Mouse (Mus musculus): ENCODE measurements around the gene Erf. TPM values are rescaled to one million over a fixed set of nuclear protein-coding genes. Genes with fewer than 3 reads are reported as not detected.
A peak's percentile ranks its signal among the peaks of the same experiment; 100 is the strongest.
"Not testable (repeated sequence)": the region's sequence is repeated elsewhere in the genome, so short reads cannot be mapped to it uniquely, and the experiment has no call there.

Gene Erf
- total RNA-seq, 2 experiments from 2014 or later, result 33.0 to 42.3 TPM

DNA sequence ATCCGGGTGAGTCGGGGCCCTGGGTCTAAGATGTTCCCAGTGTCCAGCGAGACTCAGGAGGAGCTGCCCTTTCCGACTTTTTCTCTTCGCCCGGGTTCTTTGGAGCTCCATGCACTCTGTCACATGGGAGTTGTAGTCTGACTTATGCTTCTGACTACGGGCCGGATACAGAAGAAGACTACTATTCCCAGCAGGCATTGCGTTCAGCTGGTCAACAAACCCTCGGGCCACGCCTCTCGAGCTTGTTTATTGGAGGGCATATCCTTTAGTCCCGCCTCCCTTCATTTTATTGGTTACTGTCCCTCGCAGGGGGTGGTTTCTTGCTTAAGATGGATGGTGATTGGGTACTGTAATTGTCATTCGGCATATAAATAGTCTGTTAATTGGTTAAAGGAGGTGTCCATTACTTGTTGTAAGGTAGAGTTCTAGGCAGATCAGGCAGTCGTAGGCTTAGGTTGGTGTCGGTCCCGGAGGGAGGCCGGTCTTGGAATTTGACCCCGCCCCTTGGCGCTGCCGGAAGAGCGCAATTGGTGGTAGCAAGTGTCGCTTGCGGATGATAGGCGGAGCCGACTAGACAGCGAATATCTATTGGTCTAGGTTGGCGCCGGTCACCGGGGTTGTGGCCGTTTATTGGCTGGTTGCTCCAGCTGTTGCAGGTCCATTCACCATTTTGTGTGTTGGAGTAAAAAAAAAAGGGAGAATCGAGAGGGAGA, 17.3 kb upstream of the Erf start:
- DNase-seq, result peak; percentile 97

DNA sequence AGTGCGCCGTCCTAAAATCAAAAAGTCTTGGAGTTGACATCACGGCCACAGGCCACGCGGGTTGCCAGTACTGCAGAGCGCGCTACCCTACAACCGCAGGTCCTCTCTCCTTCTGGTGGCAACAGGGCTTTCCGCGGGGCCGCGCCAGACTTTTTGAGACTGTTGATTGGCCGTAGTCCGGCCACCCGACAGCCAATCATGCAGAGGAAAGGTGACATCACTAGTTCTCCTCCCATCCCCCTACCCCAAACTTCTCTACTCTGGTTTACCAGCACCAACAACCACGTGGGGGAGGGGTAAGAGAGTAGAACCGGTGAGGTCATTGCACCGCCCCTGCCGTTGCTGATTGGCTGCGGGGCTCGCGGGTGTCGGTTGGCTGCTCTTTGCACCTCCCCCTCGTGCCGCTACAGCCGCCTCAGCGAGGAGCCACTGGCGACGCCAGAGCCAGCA, 16.8 kb upstream of the Erf start, which contains the start of gene Cic:
Cic (plus strand) TSS at position 404 of the 450 bp plus-strand sequence.
- peak; percentile 98 for DNase-seq

DNA sequence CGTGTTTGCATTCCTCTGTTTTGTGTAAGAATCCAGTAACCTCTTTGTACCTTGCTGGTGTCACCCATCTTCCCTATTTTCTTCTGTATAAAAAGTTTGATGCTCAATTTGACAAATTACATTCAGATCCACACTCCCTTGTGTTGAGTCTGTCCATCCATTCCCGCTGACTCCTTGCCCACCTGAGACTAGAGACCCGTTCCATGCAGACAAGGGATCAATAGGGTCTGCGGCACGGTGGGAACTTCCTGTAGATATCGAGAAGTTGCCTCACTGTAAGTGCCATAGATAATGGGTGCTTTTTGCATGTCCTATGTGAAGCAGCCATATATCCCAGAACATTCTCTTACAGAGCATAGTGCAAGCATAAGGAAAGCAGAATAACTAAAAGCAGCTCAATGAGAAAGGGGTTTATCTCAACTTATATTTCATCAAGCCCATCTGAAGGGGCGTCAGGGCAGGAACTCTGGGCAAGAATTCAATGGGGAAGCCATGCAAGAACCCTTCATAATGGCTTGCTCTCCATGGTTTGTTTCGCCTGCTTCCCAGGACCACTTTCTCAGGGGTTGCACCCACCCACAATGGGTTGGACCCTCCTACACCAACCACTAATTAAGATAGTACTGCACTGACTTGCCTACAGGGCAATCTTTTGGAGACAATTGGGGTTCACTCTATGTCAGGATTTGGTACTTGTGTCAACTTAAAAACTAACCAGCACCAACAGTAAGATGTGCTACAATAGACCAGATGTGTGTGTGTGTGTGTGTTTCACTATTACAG, 15.8 kb upstream of the Erf start:
- DNase-seq, result no peak

DNA sequence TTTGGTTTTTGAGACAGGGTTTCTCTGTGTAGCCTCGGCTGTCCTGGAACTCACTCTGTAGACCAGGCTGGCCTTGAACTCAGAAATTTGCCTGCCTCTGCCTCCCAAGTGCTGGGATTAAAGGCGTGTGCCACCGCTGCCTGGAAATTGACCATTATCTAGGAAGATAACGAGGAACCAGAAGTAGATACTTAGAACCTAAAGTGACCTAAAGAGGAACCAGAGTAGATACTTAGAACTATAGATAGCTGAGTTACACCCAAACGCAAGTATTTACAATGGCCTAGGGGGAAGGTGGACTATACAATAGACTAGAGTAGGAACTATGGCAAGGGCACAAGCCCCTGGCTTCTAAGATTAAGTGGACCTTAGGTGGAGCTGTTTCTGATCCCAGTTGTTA, 15.2 kb upstream of the Erf start:
- DNase-seq, result not testable (repeated sequence)

DNA sequence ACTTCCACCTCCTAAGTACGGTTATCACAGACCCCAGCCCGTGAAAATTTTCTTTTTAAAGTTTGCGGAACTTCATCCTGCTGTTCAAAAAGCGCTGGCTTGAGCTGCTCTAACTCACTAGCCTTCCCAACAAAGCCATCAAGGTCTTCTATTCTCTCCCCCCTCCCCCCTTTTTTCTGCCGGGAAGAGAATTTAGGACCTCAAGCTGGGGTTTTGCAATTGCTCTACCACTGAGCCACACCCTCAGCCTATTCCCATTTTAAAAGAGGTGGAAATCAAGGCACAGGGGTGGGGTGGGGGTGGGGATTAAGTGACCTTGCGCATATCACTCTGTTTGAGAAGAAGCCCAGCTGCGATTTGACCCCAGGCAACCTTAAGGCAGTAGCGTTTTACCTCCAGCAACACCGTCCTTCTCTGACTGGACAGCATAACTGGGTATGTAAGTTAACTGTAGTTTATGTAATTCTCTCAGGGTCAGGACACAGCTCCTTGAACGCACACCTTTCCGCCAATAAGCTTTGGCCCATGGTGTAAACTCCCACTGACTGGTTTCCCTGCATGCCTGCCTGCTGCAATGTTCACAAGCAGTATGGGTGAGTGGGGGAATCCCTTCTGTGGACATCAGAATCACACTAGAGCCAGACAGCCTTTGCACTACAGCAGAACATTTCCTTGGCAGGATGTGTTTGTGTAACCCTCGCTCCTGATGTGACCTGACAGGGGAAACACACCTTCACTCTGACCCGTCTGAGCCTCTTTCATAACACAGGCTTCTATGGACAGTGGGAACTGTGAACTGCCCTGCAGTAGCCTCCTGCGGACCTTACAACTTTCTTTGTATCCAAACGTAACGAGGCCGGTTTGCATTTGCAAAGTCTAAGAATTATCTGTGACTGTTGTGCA, 13.7 kb upstream of the Erf start:
- DNase-seq, result peak; percentile 5

DNA sequence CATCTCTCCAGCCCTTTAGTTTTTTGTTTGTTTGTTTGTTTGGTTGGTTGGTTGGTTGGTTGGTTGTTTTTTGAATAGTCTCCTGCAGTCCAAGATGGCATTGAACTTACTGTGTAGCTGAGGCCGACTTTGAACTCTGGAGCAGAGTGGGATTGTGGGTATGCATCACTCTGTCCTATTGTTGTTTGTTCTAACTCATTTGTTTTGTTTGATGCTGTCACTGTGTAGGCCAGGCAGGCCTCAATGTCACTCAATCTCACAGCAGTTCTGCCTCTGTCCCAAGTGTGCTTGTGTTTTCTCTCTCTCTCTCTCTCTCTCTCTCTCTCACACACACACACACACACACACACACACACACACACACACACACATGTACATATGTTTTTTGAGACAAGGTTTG, 11.3 kb upstream of the Erf start:
- no peak for DNase-seq

DNA sequence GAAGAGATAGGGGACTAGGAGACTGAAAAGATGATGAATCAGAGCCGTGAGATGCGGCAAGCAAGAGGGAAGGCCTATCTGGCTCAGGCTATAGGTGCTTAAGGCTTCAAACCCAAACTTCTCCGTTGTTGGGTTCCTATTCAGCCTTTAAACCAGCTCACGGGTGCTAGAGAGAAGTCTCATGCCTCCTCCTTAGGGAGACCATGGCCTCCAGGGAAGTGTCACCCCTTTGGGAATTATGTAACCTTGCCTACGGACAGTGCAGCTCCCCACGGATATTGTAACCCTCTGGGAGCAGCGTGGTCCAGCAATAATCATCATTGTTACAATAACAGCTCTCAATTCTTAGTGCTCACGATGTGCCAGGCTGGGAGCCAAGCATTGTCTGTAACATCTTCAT, 1.3 kb upstream of the Erf start:
- peak; percentile 32 for DNase-seq

DNA sequence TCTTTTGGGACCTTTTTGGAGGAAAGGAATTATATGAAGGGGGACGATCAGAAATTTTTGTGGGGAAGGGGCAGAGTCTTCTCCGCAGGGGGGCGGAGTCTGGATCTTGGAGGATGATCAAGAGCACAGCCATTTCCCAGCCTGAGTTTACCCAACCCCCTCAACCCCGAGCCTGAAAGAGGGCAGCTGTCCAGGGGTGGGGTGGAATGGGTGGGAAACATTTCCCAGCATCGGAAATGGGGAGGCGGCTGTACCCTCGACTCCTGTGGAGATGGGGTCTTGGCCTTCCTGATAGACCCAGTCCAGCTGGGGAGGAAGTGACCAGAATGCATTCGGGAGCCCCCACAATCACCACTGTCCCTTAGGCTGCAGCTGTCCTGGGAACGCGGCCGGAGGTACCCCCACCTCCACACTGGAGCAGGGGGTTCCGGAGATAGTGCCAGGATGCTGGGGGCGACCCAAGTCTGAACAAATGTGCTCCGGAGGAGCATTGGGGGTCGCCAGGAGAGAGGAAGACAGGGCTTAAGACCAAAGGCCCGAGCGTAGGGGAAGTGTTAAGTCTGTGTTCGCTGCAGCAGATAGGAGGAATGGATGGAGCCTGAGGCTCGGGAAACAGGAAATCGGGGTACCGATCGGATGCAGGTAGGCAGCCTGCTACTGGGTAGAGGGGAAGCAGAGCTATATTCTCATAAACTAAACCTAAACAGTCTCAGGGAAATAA, 670 bp upstream of the Erf start:
- DNase-seq, result peak; percentile 66

DNA sequence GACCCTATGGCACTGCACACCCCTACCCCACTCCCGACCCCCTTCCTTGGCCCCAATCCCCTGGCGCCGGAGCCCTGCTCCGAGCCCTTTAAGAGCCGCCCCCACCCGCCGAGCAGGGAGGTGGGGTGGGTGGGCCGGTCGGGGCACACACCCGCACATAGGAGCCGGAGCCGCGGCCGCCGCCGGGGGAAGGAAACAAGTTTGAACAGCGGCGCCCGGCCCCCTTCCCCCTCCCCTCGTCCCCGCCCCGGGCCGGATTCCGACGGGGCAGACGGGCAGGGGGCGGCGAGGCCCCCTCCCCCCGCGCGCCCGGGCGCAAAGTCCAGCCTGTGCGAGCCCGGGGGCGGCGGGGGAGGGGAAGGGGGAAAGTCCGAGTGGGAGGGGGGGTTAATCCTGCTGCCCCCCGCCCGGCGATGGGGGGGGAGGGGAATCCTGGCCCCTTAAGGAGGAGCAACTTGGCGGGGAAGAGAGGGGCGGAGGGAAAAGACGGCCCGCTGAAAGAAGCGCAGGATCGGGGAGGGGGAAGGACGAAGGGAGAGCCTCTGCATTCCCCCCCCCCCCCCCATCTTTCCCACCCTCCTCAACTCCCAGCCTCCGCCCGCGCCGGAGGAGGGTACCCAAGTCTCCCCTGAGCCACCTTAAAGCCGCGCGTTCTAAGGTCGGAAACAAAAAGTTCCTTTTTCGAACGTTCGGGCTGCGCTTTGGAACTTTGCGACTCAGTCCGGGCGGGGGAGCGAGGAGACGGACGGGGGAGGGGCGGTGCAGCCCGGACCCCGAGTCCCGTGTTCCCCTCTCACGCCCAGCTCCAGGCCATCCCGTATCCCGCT, 1.0 kb downstream of the Erf start:
- DNase-seq, result peak; percentile 85

DNA sequence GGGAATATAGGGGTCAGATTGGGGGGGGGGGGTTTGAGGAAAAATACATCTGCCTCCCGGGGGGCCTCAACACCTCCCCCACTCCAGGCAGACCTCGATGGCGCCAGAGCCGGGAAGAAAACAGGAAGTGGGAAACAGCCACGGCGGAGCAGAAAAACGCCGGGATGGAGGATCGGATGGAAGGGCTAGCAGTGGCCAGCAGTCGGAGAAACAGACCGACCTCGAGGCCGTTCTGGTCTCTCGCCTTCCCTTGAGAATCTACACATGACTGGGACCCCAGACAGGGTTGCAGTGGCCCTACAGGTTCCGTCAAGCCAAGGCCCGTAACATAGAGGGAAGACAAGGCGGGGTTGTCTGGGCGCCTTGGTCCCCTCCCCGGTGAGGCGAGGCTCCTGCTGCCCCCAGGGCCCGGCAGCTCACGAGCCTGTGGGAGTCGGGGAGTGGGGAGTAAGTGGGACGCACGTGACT, 1.7 kb downstream of the Erf start:
- DNase-seq, result peak; percentile 60

DNA sequence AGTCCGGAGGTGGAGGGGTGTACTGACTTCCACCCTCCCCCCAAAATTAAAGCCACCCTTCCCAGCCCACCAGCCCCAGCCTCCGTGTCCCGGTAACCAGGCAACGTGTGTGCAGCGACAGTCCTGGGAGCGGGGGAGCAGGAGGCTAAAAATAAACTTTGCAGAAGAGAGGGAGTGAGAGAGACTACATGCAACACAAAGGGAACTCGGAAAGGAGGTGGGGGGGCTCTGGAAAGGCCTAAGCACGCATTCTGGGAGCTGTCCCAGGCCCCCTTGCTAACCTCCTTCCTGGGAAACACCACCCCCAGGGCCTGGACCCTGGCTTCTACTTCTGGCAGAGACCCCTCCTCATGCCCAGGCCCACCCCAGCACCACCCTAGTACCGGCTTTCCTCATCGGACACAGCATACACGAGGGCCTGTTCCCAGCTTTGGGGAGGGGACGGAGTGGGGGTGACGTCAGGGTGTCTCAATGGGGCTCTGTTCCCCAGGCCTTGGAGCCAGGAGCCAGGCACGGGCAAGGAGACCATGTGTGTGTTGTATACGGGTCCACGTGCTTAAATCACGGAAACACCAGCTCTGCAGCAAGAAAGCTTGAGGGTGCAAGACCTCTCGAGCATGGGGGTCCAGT, 2.4 kb downstream of the Erf start:
- DNase-seq, result peak; percentile 57

DNA sequence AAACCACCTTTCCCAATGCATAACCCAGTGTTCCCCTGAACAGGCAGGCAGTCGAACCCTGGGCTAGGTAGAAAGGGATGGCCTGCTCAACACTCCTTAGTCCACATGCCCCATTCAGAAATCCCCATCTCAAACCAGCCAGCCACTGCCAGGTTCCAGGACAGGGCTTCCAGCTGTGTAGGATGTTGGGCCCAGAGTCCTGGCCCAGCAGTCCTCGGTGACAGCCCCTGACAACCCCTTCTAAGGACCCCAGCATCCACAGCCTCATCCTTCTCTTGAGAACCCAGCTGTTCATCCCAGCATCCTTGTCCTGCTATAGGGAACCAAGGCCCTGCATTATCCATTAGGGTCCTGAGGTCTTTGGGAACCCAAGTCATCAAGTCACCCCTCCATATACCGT, 3.1 kb downstream of the Erf start:
- DNase-seq, result no peak

DNA sequence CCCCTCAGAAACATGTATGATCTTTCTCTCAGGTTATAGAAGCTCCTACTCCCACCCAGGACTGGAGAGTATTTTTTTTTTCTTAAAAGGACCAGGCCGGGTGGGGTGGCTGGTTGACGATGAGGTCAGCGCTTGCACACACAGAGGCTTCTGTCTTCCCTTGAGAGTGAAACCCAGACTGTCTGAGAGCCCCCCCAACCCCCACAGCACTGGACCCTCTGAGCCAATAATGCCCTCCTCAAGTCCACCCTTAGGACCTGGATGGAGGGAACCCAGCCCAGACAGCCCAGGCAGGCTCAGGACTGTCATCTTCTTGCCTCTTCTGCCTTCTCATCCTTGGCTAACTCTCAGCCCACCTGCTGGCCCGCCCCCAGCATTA, 3.8 kb downstream of the Erf start:
- DNase-seq, result no peak

DNA sequence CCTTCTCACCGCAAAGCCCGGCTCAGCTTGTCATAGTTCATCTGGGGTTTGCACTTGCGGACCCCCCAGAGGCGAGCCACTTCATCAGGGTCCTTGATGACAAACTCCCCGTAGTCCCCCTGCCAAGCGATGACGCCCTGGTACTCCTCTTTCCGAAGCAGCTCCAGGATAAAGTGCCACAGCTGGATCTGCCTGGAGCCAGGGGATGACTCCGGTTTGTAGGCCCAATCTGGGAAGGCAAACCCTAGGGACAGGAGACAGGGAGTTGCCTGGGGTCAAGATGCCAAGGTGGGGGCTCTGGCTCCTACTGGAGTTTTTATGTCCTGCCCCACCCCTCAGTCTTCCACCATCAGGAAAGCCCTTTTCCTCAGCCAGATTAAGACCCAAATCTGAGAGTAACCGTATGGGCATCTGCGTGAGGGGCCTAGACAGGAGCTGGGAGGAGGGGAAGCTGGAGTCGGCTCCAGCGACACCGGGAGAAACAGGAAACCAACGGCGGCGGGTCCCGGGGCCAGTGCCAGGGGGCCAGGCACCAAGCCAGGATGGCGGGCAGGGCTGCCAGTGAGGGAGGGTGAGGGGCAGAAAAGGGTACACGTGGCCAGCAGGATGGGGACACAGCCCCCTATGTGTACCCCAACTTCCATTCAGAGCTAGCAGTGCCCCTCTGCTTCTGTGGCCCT, 4.3 kb downstream of the Erf start:
- DNase-seq, result peak; percentile 70

DNA sequence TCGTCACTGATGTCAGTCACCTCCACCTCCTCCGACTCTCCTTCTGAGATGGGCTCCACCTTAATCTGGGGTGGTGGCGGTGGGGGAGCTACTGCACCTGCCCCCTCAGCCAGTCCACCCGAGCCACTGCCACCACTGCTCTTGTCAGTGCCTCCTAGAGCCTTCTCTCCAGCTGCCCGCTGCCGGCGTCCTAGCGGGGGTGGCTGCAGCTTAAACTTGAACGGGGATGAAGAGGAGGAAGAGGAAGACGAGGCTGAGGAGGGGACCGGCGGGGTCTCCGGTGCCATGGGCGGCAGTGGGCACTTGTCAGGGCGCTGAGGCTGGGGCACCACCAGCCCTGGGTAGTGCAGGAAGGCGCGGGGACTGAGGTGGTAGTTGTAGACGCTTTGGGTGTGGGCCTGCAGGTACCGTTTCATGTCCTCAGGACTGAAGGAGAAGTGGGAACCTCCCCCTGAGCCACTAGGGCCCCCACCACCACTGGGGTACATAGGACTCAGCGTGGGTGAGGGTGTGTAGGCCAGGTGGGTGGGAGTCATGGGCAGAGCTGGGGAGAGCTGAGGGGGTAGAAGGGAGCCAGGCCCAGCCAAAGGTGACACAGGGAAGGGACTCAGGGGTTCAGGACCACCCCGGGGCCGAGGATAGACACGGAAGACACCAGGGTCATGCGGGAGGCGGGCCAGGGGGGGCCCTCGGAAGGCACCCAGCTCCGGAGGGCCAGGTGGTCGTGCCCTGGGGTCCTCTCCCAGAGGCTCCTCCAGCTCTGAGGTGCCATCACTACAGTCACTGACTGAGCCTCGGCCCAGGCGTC, 5.8 kb downstream of the Erf start:
- no peak for DNase-seq

DNA sequence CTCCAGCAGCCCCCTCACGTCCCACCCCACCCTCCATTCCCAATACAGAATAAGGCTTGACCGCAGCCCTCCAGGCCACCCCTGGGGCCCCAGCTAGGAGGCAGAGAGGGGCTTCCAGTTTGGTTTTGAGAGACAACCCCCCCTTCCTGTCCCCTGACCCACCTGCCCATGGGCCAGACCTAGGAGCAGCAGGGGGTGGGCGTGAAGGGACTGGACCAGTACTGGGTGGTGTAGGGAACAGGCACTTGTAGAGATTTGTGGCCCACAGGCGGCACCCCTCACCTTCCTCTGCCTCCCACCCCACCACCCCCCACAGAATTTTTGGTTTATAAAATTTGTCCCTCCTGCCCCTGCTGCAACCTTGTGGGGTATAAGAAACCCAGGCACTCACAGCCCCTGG, 7.2 kb downstream of the Erf start:
- DNase-seq, result no peak

DNA sequence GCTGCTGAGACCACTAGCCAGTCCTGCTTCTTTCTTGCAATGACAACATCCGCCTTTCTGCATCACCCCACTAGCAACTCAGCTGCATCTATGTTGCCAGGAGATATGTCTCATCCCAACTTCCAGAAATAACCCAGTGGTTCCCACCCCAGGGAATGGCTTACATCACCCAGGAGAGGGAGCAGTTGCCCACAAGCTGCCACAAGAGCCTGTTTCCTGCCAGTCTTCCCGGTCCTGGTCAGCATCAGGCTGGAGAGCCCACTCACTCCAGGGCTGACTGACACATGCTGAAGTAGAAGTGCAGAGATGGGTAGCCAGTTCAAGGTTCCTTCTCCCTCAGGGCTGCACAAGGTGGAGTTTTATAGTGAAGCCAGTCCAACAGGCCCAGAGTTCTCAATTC, 9.5 kb downstream of the Erf start:
- peak; percentile 76 for DNase-seq

DNA sequence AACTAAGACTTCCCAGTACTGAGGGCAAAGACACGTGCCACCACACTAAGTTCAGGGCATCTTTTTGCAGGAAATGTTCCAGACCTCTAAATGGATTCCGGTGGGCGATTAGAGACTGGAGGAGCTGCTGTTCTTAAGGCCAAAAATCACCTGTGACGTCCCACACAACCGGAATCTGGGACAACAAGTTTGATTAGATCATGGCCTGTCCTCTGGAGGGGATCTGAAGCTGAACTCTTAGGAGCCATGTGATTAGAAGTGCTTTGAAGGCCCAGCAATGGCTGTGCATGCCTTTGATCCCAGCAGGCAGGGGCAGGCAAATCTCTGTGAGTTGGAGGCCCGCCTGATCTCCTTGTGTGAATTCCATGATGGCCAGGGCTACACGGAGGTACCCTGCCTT, 9.9 kb downstream of the Erf start:
- no peak for DNase-seq
